Mouse (Mus musculus) cortical plate, adult 2 months (tissue): Measurements from ENCODE around the gene Ahdc1. TPM values are rescaled to one million over a fixed set of nuclear protein-coding genes. Genes with fewer than 3 reads are reported as not detected.

Source experiments
- H3K27ac ChIP-seq: fragments of 200-500 bp; 2 replicates; pipeline ENCODE4 v1.5.1; 2012; ENCODE audit warnings: low read length, control low read depth, inconsistent platforms; ENCODE audit not compliant: insufficient read depth
- H3K4me1 ChIP-seq: fragments of 200-500 bp; 2 replicates; pipeline ENCODE4 v1.6.1; 2011; ENCODE audit warnings: low read length; ENCODE audit not compliant: control insufficient read depth, insufficient read depth
- H3K4me3 ChIP-seq: fragments of 200-500 bp; 2 replicates; pipeline ENCODE4 v1.5.1; 2011; ENCODE audit warnings: mild to moderate bottlenecking, low read length, control low read depth; ENCODE audit not compliant: insufficient read depth
- CTCF ChIP-seq: fragments of 200-500 bp; IDR thresholded peaks from 2 replicates; pipeline ENCODE4 v1.5.1; 2011; ENCODE audit warnings: mild to moderate bottlenecking, control low read depth, low read length; ENCODE audit not compliant: insufficient read depth; ENCODE audit errors: extremely low read depth
- POLR2A ChIP-seq: fragments of 200-500 bp; IDR thresholded peaks from 2 replicates; pipeline ENCODE4 v1.6.1; 2011; ENCODE audit warnings: mild to moderate bottlenecking, low read length, control low read depth; ENCODE audit not compliant: insufficient read depth; ENCODE audit errors: extremely low read depth
- polyA plus RNA-seq: library from polyadenylated mRNA; depleted of rRNA; stranded (reverse); fragments of >200 nt; gene quantifications from 2 replicates; pipeline ENCODE4 v1.2.3, GENCODE M21; 2012

Gene Ahdc1
- polyA plus RNA-seq, 1 experiment: 26.4 TPM

DNA sequence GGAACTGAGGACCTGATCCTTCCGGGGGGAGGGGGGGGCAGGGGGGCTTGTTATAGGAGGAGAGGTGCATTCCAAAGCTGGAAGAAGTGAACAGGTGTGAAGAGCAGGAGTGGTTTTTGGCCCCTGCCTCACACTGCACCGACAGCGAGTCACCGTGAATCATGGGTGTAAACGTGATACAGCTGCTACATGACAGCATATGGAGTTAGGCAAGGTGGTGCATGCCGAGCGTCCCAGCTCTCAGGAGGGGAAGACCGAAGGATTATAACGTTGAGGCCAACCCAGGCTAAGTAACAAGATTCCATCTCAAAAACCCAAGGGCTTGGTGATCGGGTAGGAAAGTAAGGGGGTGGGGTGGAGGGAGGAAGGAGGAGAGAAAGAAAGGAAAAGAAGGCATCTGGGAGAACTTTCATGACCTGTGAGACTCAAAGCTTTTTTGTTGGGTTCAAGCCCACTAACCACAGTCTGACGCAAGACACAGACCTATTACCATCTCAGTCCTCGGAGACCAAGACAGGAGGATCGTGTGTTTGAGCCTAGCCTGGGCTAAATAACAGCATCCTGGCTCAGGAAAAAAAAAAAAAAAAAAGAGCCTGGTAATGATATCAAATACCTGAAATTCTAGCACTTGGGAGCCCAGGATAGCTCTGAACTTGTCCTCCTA lies 101.2 kb downstream of the Ahdc1 start:
- no peak overlapping the region for H3K27ac ChIP-seq
- TF ChIP-seq POLR2A (no peak), CTCF (no peak)
- no peaks in the 10 kb centered on the region for H3K4me1 ChIP-seq
- no peak overlapping the region for H3K4me3 ChIP-seq

DNA sequence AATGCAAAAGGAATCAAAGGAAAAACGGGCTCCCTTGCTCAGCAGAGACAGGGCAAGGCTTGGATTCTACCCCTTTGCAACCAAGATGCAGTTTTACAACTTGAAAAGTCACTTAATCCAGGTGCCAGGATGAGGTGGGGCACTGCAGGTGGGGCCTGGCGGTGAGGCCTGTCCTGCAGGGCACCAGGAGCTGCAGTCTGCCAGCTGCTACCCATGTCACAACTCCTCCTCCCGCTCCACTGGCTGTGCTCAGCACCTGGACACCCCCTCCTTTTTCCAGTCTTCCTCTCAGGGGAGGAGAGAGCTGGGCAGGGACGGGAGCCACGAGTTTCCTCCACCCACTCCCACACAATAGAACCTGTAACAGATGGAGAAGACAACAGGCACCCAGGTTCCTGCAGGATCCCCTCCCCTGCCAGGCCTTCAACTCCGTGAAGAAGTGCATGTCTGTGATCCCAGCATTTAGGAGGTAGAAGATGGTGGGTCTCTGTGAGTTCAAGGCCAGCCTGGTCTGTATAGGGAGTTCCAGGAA lies 102.4 kb downstream of the Ahdc1 start:
- no peaks in the 10 kb centered on the region for H3K4me1 ChIP-seq
- no peak overlapping the region for H3K4me3 ChIP-seq
- TF ChIP-seq POLR2A: no peak
- TF ChIP-seq CTCF: no peak
- H3K27ac ChIP-seq: no peak overlapping the region

DNA sequence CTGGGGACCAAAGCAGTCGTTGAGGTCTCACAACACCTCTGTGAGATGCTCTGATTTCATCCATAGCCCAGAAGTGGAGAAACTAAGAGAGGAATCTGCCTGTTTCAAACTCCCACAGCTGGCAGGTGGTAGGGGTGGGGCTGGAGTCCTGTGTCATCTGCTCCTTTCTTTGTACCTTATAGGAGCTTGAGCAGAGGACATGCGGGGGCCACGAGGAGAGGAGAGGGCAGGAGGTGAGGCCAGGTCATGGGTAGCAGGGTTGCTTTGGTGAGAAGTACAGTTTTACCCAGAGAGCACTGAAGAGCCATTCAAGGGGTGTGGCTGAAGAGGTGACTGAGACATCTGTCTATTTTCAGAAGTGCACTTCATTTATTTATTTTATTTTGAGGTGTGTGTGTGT lies 103.7 kb downstream of the Ahdc1 start:
- H3K27ac ChIP-seq: no peak overlapping the region

DNA sequence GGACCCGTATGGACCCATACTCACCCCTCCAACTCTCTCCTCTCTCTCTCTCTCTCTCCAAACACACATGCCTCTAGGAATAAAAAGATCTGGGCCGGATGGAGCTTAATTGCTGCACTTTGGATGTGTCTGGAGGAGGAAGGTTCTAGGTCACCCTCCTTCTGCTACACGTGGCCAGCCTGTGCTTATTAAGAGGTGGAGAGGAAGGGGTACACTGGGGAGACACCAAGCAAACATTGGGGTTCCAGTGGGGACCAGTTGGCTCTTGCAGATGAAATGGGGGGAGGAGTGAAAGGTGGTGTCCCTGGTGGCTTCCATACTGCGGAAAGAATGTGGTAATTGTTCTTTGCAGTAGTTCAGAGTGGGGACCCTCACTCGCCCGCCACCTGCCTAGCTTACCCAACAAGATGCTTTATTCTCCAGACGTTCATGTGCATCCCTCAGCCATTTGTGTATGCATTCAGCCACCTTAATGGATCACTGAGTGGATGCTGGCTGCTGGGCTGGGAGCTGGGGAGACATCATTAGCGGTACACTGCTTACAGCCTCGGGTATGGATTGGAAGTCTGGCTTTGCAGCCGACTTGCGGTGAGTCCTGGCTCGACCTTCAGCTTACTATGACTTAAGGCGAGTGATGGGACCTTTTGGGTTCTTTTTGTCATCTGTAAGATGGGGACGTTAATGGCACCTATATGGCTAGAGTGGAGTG lies 104.8 kb downstream of the Ahdc1 start:
- no peak for TF ChIP-seq CTCF
- Histone ChIP-seq H3K4me1 (no peaks in the 10 kb centered on the region), H3K27ac (no peak overlapping the region), H3K4me3 (no peak overlapping the region)

More for the DNA sequence above, 103.7 kb downstream of the Ahdc1 start:
- H3K4me1 ChIP-seq: no peaks in the 10 kb centered on the region
- H3K4me3 ChIP-seq: no peak overlapping the region
- TF ChIP-seq CTCF (no peak), POLR2A (no peak)

DNA sequence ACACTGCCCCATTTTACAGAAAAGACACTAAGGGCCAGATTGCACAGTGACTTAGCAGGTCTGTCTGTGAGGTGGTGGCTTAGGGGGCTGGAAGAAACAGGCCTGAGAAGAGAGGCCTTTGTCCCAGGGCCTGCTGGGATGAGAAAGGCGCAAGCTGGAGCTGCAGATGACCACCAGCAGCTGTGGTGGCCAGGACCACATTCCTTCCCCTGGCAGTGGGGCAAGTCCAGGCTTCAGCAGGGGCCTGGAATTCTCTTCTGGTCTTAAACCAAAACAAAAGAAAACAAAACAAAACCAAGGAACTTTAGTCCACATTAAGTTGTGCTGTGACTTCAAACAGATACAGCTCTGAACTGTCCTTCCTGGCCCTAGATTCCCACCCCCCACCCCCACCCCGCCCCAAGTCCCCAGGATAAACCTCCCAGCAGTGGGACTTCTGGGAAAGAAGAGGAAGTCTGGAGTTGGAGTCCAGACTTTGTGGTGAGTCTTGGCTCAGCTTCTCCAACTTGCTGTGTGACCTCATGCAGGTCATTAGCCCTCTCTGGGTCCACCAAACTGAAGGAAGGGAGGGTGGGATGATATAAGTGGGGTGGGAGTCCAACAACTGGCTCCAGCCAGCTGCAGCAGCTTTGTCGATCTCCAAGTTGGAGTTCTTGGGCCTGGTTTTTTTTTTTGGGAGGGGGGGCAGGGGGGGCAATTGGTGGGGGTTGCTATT lies 105.9 kb downstream of the Ahdc1 start:
- Histone ChIP-seq H3K4me1 (no peaks in the 10 kb centered on the region), H3K4me3 (no peak overlapping the region), H3K27ac (no peak overlapping the region)
- TF ChIP-seq CTCF (no peak), POLR2A (no peak)

DNA sequence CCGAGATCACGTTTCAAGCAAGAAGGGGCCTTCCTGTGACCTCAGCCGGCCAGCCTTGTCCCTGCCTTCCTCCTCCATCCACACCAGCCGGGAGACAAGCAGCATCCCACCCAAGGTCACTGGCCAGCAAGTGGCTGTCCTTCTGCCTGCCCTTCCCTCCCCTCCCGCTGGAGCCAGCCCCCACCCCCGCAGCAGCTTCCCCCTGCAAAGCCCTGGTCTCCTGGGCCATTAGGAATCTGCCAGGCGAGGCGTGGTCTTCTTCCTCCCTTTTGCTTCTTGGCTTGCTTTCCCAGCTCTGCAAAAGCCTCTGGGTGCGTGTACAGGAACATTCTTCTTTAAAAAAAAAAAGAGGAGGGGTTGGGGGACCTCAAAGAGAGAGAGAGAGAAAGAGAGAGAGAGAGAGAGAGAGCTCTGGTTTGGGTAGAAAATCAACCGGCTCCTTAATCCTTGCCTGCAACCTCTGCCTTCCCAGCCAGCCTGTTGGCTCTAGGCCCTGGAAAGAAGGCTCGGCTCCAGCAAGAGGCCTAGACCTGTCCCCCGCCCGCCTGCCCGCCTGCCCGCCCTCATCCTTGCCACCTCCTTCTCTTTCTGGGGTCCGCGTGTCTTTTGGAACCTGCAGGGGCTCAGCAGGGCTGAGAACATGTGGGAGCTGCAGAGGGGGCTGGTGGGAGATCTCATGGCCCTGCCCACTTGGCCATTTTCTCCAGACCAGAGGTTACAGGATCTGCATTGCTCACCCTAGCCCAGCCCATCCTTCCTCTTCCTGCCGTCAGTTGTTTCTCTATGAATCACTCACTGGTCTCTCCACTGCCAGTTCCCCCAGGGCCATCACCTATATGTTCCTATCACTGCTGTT lies 106.7 kb downstream of the Ahdc1 start:
- TF ChIP-seq CTCF: no peak
- TF ChIP-seq POLR2A: no peak
- Histone ChIP-seq H3K4me1 (no peaks in the 10 kb centered on the region), H3K4me3 (no peak overlapping the region), H3K27ac (peak overlapping the region; percentile 67)

DNA sequence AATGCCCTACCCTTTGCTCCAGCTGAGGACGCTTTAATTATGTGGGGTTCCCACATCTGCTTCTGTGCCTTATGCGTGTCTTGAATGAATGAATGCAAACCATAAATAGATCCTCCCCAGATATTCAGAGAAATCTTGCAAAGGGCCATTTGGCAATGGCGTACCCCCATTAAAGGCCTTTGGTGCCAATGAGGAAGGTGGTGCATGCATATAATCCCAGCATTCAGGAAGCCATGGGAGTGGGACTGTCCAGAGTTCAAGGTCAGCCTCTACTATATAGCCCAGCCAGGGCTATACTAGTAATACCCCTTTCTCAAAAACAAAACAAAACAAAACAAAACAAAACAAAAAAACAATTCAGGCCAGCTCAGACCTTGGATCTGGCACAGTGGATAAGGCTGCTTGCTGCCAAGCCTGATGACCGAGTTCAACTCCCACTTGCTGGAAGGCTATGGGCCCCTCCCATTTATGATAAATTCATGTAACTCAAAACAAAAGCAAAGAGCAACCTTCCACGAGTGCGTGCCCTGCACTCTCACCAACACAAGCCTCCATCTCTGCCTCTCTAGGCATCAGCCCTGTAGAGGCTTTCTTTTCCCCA lies 107.8 kb downstream of the Ahdc1 start:
- H3K4me3 ChIP-seq: no peak overlapping the region
- no peaks in the 10 kb centered on the region for H3K4me1 ChIP-seq
- no peak for TF ChIP-seq POLR2A
- TF ChIP-seq CTCF: no peak
- no peak overlapping the region for H3K27ac ChIP-seq

DNA sequence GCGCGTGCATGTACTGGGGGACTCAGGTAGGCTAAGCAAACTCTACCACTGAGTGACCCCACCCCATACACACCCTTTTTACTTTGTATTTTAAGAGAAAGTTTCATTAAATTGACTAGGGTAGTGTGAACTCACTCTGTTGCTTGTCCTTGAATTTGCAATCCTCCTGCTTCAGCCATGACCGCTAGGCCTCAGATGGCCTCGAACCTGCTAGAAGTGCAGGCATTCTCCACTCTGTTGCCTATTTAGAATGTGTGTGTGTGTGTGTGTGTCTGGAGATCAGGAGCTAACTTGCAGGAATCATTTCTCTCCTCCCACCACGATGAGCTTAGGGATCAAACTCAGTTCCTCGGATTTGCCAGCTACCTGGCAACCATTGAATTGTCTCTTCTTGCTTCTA lies 108.5 kb downstream of the Ahdc1 start:
- Histone ChIP-seq H3K4me3 (no peak overlapping the region), H3K4me1 (no peaks in the 10 kb centered on the region), H3K27ac (no peak overlapping the region)
- no peak for TF ChIP-seq CTCF
- no peak for TF ChIP-seq POLR2A

DNA sequence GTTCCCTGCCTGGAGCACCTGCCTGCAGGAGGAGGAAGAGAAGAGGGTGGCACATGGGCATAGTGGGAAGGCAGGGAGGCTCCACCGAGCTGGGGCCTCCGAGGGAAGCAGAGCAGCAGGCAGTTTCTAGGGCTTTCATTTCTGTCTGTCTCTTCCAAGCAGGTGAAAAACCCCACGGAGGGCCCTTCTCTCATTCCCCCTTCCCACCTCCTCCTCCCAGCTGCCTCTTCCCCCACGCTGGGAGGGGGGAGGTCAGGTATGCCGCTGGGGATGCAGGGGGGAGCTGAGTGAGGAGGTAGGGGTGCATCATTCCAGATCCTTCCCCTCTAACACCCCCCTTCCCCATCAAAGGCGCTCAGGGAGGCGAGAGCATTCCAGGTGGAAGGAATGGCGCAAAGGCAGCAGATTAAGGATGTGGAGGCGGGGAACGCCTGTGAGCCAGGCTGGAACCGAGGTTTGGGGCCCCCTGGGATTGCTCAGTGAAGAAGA lies 109.8 kb downstream of the Ahdc1 start:
- Histone ChIP-seq H3K27ac (no peak overlapping the region), H3K4me1 (no peaks in the 10 kb centered on the region), H3K4me3 (no peak overlapping the region)
- TF ChIP-seq CTCF (no peak), POLR2A (no peak)
